Mouse (Mus musculus) ES-E14 (cell line): ENCODE results near the gene Gm9803.

Source experiments
- CHD2 ChIP-seq: IDR thresholded peaks from 2 replicates; pipeline ENCODE4 v1.6.1; 2014; ENCODE audit warnings: mild to moderate bottlenecking, low read depth, low read length, inconsistent platforms
- HCFC1 ChIP-seq: IDR thresholded peaks from 2 replicates; pipeline ENCODE4 v1.6.1; 2012; ENCODE audit warnings: low read length, inconsistent platforms, borderline replicate concordance; ENCODE audit not compliant: insufficient read depth
- MAFK ChIP-seq: IDR thresholded peaks from 2 replicates; pipeline ENCODE4 v1.6.1; 2014; ENCODE audit warnings: mild to moderate bottlenecking, low read depth, low read length, inconsistent platforms; ENCODE audit not compliant: insufficient read depth
- ZNF384 ChIP-seq: IDR thresholded peaks from 2 replicates; pipeline ENCODE4 v1.6.1; 2012; ENCODE audit warnings: low read depth, low read length, inconsistent platforms

GRCm38 (mm10) chr10:43502599-43502998 lies 21.3 kb upstream of the Gm9803 start:
- TF ChIP-seq MAFK (no peak), HCFC1 (no peak), ZNF384 (no peak), CHD2 (no peak)
